Mouse (Mus musculus) left cerebral cortex, postnatal 4 days (tissue): ENCODE results near the gene Ccno. TPM values are rescaled to one million over a fixed set of nuclear protein-coding genes. Genes with fewer than 3 reads are reported as not detected.

Source experiments
- microRNA-seq: library from miRNA; unstranded; fragments of <30 nt; microRNA quantifications from one replicate; pipeline ENCODE4 v1.2.0, GENCODE M21; 2022
- total RNA-seq, 2 experiments: library from RNA; stranded (reverse); gene quantifications; 2 replicates each; pipeline ENCODE4 v1.2.3; 2021

Gene Ccno
- total RNA-seq, 2 experiments from 2014 or later = 0.76 to 1.3 TPM

Small RNA genes lying within 50 kb of the gene (microRNA-seq; reads per million reads assigned to microRNA genes)
- gene Mir449a = 3,392 reads per million, percentile 87 among the genes with 10 or more reads in this experiment
- 0.90 reads per million for gene Mir449b
- 4.8 reads per million, percentile 11 among the genes with 10 or more reads in this experiment for gene Mir449c

Other genes with a start within 250 kb of the Ccno start
- gene Plpp1, start 187.0 kb upstream of the Ccno start, total RNA-seq = 10 to 100 TPM; 32.1 to 32.9 TPM
- 10 to 100 TPM; 44.1 to 47.5 TPM for gene Mtrex, start 60.4 kb upstream of the Ccno start, total RNA-seq
- 10 to 100 TPM; 31.7 to 33.1 TPM for gene Dhx29, start 60.3 kb upstream of the Ccno start, total RNA-seq
- under 1 TPM; 0.28 to 0.62 TPM for gene Mcidas, start 6.0 kb downstream of the Ccno start, total RNA-seq
- gene Cdc20b, start 47.3 kb downstream of the Ccno start, total RNA-seq = 1 to 10 TPM in 1 of 2 experiments, under 1 TPM in 1; 0.83 to 1.0 TPM
- 10 to 100 TPM; 15.7 to 17.5 TPM for gene Gpx8, start 58.6 kb downstream of the Ccno start, total RNA-seq
- gene Gzma, start 113.2 kb downstream of the Ccno start, total RNA-seq = not detected
- under 1 TPM; 0.48 to 0.52 TPM for gene Esm1, start 221.9 kb downstream of the Ccno start, total RNA-seq
- not detected for gene Gzmk, start 238.1 kb downstream of the Ccno start, total RNA-seq